Mouse (Mus musculus): ENCODE measurements around the gene Ythdc1.

- TF ChIP-seq CTCF (IDR thresholded peaks at IDR 0.05; ENCODE audit: control insufficient read depth, insufficient read depth, insufficient read length), result no peak
- TF ChIP-seq USF1 (IDR thresholded peaks at IDR 0.05; ENCODE audit: low read depth), result no peak
Measured at GRCm38 (mm10) chr5:86792249-86792648, 11.8 kb upstream of the Ythdc1 start.
